Mouse (Mus musculus): ENCODE measurements around the gene Tnrc6a.

Tnrc6a gene

GRCm38 (mm10) chr7:123235449-123235848 lies 111.8 kb downstream of the Tnrc6a start:
- no peak for DNase-seq (ENCODE audit: low read depth, low spot score)

GRCm38 (mm10) chr7:123238621-123239020 lies 114.9 kb downstream of the Tnrc6a start:
- no peak for DNase-seq (ENCODE audit: low read depth, low spot score)

- DNase-seq (ENCODE audit: low read depth, low spot score), result no peak
These were observed 116.4 kb downstream of the Tnrc6a start for GRCm38 (mm10) chr7:123240064-123240463.

- no peak for DNase-seq (ENCODE audit: low read depth, low spot score)
These were observed 118.6 kb downstream of the Tnrc6a start for GRCm38 (mm10) chr7:123242241-123242640.

- no peak for DNase-seq (ENCODE audit: low read depth, low spot score)
These were observed 121.1 kb downstream of the Tnrc6a start for GRCm38 (mm10) chr7:123244833-123245232.

All from retina, adult 2 months (tissue).